Mouse (Mus musculus) heart, postnatal 0 days (tissue): ENCODE results near the gene Mob1b. TPM values are rescaled to one million over a fixed set of nuclear protein-coding genes. Genes with fewer than 3 reads are reported as not detected.

Experiments
- ATAC-seq: fragments of 200-750 bp; cut with Nextera tagmentation; 2 replicates; pipeline ENCODE4 v1.8.0; 2017; ENCODE audit warnings: low read depth, moderate number of reproducible peaks, moderate library complexity; ENCODE audit not compliant: insufficient read depth
- DNase-seq: peaks from one replicate; pipeline ENCODE4 v3.0.0-alpha.2; 2016; ENCODE audit warnings: low spot score
- H3K27ac ChIP-seq: fragments of 300-500 bp; sonication (generic); 2 replicates; pipeline ENCODE4 v1.5.1; 2014; ENCODE audit warnings: low read depth, mild to moderate bottlenecking
- H3K27me3 ChIP-seq: fragments of 300-500 bp; sonication (generic); 2 replicates; pipeline ENCODE4 v1.6.1; 2014; ENCODE audit warnings: low read length, mixed read lengths; ENCODE audit not compliant: control insufficient read depth, insufficient read depth
- H3K36me3 ChIP-seq: fragments of 300-500 bp; sonication (generic); replicated peaks from 2 replicates; pipeline ENCODE4 v1.6.1; 2014; ENCODE audit warnings: low read length, mixed read lengths; ENCODE audit not compliant: control insufficient read depth, insufficient read depth
- H3K4me1 ChIP-seq: fragments of 300-500 bp; sonication (generic); 2 replicates; pipeline ENCODE4 v1.6.1; 2014; ENCODE audit warnings: antibody characterized with exemption; ENCODE audit not compliant: control insufficient read depth, insufficient read depth
- H3K4me2 ChIP-seq: fragments of 300-500 bp; sonication (generic); 2 replicates; pipeline ENCODE4 v1.6.1; 2014; ENCODE audit warnings: low read depth, mild to moderate bottlenecking, low read length, moderate library complexity
- H3K4me3 ChIP-seq: fragments of 300-500 bp; sonication (generic); 2 replicates; pipeline ENCODE4 v1.5.1; 2014; ENCODE audit warnings: low read depth, low read length
- H3K9ac ChIP-seq: fragments of 300-500 bp; sonication (generic); replicated peaks from 2 replicates; pipeline ENCODE4 v1.6.1; 2014; ENCODE audit warnings: low read depth, low read length, mixed read lengths
- H3K9me3 ChIP-seq: fragments of 300-500 bp; sonication (generic); replicated peaks from 2 replicates; pipeline ENCODE4 v1.6.1; 2016; ENCODE audit warnings: low read length; ENCODE audit not compliant: control insufficient read depth
- CTCF ChIP-seq: IDR thresholded peaks from 2 replicates; pipeline ENCODE4 v1.5.1; 2016; ENCODE audit warnings: antibody characterized with exemption, control low read depth, low read depth
- EP300 ChIP-seq: IDR thresholded peaks from 2 replicates; pipeline ENCODE4 v1.6.1; 2016; ENCODE audit warnings: antibody characterized with exemption, low read depth
- WGBS: fragments of 180-500 bp; shearing (Covaris S2); extraction: QIAGEN DNeasy Blood & Tissue Kit; methylation state at CpG from one replicate; pipeline ENCODE4 v1.1.7; 2014; 5-methylcytosine and 5-hydroxymethylcytosine counted together
- polyA plus RNA-seq: library from polyadenylated mRNA; unstranded; fragments of >200 nt; fragmentation: Nextera tagmentation; extraction: Ambion mirVana; gene quantifications from 2 replicates; pipeline ENCODE4 v1.2.1, GENCODE M21; 2015
- total RNA-seq: library from RNA; depleted of rRNA; stranded (reverse); fragments of >200 nt; gene quantifications from 2 replicates; pipeline ENCODE4 v1.2.3, GENCODE M21; 2014; ENCODE audit warnings: low replicate concordance; rRNA removed

The Mob1b gene
- total and polyA plus RNA-seq, 2 experiments from 2014 or later, result 17.2 to 19.7 TPM

GRCm38 (mm10) chr5:88805616-88806015, 85.0 kb downstream of the Mob1b start:
- Histone ChIP-seq H3K4me1 (peaks cover 6% of the 10 kb centered on the region; the same call in 1 of the 2 replicates), H3K9me3 (no peaks in the 10 kb centered on the region), H3K4me2 (no peak overlapping the region), H3K9ac (no peak overlapping the region), H3K27me3 (no peaks in the 10 kb centered on the region), H3K27ac (no peak overlapping the region), H3K36me3 (no peaks in the 10 kb centered on the region), H3K4me3 (no peak overlapping the region)
- WGBS, result 84% methylated on average over 4 of the region's 4 CpGs
- no peak for TF ChIP-seq EP300
- no peak for TF ChIP-seq CTCF
- DNase-seq, result no peak
- no peak for ATAC-seq

GRCm38 (mm10) chr5:88806278-88806677, 85.6 kb downstream of the Mob1b start:
- TF ChIP-seq EP300 (no peak), CTCF (no peak)
- Histone ChIP-seq H3K4me3 (no peak overlapping the region), H3K27me3 (no peaks in the 10 kb centered on the region), H3K9me3 (no peaks in the 10 kb centered on the region), H3K4me1 (peaks cover 6% of the 10 kb centered on the region; the same call in 1 of the 2 replicates), H3K36me3 (no peaks in the 10 kb centered on the region), H3K27ac (no peak overlapping the region), H3K9ac (no peak overlapping the region), H3K4me2 (no peak overlapping the region)
- ATAC-seq, result 0 out of 2 replicates have a peak, but pooled peaks have one; percentile 33
- WGBS, result 18% methylated on average over 5 of the region's 5 CpGs
- no peak for DNase-seq

DNA sequence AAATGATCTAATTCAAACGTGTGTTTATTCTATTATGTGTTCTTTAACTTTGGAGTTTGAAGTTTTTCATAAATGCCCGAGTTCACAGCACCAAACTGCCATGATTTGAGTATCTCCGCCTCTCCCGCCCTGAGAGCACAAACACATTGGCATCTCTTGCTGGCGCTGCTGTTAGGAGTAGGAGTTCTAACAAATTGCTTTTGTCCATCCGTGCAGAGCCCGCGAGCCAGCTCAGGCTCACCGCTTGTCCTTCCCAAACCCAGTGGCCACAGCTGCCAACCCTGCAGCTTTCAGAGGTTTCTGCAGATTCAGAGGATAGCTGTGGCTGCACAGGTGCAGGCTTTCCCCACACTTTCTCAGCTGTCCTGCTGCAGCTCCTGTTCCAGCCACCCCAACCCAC, 86.7 kb downstream of the Mob1b start:
- Histone ChIP-seq H3K4me3 (no peak overlapping the region), H3K36me3 (no peaks in the 10 kb centered on the region), H3K27me3 (no peaks in the 10 kb centered on the region), H3K9ac (no peak overlapping the region), H3K4me2 (peak overlapping the region; percentile 17), H3K9me3 (no peaks in the 10 kb centered on the region), H3K27ac (no peak overlapping the region), H3K4me1 (peaks cover 6% of the 10 kb centered on the region; the same call in 1 of the 2 replicates)
- no peak for DNase-seq
- WGBS, result 17% methylated on average over 9 of the region's 9 CpGs
- no peak for TF ChIP-seq EP300
- ATAC-seq, result no peak

- Histone ChIP-seq H3K9ac (no peak overlapping the region), H3K4me2 (no peak overlapping the region), H3K9me3 (no peaks in the 10 kb centered on the region), H3K27ac (no peak overlapping the region), H3K4me1 (no peaks in the 10 kb centered on the region), H3K36me3 (no peaks in the 10 kb centered on the region), H3K4me3 (no peak overlapping the region), H3K27me3 (no peaks in the 10 kb centered on the region)
- DNase-seq (no peak), ATAC-seq (no peak)
- WGBS, result 66% methylated on average over 2 of the region's 2 CpGs
- TF ChIP-seq EP300 (no peak), CTCF (no peak)
Measured at GRCm38 (mm10) chr5:88813188-88813587, 92.5 kb downstream of the Mob1b start.

Other genes starting within 250 kb of the Mob1b start
- gene Enam, start 232.9 kb upstream of the Mob1b start, total RNA-seq, result not detected in 2 replicates
- not detected in 2 replicates for gene Enam, start 232.9 kb upstream of the Mob1b start, polyA plus RNA-seq
- gene Jchain, start 193.0 kb upstream of the Mob1b start, total RNA-seq, result not detected in 2 replicates
- 0.05 and 0.10 TPM in 2 replicates for gene Jchain, start 193.0 kb upstream of the Mob1b start, polyA plus RNA-seq
- gene Utp3, start 166.4 kb upstream of the Mob1b start, total RNA-seq, result 6.3 and 13.4 TPM in 2 replicates
- 36.1 and 37.2 TPM in 2 replicates for gene Utp3, start 166.4 kb upstream of the Mob1b start, polyA plus RNA-seq
- gene Rufy3, start 155.8 kb upstream of the Mob1b start, total RNA-seq, result 12.7 and 15.2 TPM in 2 replicates
- 6.8 and 7.3 TPM in 2 replicates for gene Rufy3, start 155.8 kb upstream of the Mob1b start, polyA plus RNA-seq
- gene Grsf1, start 44.7 kb upstream of the Mob1b start, total RNA-seq, result 68.2 and 83.1 TPM in 2 replicates
- 112 and 125 TPM in 2 replicates for gene Grsf1, start 44.7 kb upstream of the Mob1b start, polyA plus RNA-seq
- 8.2 and 24.2 TPM in 2 replicates for gene Dck, start 44.1 kb downstream of the Mob1b start, total RNA-seq
- 10.3 and 10.5 TPM in 2 replicates for gene Dck, start 44.1 kb downstream of the Mob1b start, polyA plus RNA-seq
- 10.6 and 17.0 TPM in 2 replicates for gene Slc4a4, start 166.0 kb downstream of the Mob1b start, total RNA-seq
- gene Slc4a4, start 166.0 kb downstream of the Mob1b start, polyA plus RNA-seq, result 4.4 and 5.1 TPM in 2 replicates